In the genomic region with DNA sequence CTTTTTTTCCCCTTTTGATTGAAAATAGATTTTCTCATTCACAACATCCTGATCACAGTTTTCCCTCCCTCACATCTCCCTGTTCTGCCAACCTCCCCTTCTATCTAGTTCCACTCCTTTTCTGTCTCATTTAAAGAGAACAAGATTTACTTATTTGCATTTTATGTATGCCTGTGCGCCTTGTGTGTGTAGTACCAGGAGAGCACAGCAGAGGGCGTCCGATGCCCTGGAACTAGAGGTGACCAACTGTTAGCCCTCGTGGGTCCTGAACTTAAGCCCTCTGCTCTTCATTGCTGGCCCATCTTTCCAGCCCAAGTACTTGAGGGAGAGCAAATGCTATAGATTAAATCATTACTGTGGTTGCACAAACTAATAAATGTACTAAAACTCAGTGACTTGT, we compare ENCODE assay signal across 13 mouse cellular contexts. TPM values are rescaled to one million over a fixed set of nuclear protein-coding genes. Genes with fewer than 3 reads are reported as not detected.
DNase-seq lines count a peak whose midpoint lies in the region; ATAC-seq and TF ChIP-seq lines count a peak whose summit lies in the region.
"Had no signal": no experiment of that assay in that cellular context is flagged by ENCODE, and none has a peak within 500 bp of the region (broad histone marks: within the 10 kb centered on the region; RNA-seq: fewer than 3 reads in every experiment).

No protein-coding gene starts in this region.

- TF ChIP-seq POLR2A in CH12.LX (IDR thresholded peaks at IDR 0.05; ENCODE audit: low read depth, low read length) (no peak), MEL (IDR thresholded peaks at IDR 0.05; ENCODE audit: control insufficient read depth in 1 of 2, insufficient read depth in 1 of 2, low read depth in 1 of 2, low read length in 2 of 2, poor library complexity in 1 of 2) (no peak)

- peaks cover 0 to 2% of the 10 kb centered on the region in 2 experiments; a peak in 2 of 4 replicates for H3K4me1 ChIP-seq in liver, embryonic 14.5 days (replicated peaks; ENCODE audit: control insufficient read depth in 2 of 2, insufficient read depth in 2 of 2, low read length in 1 of 2)
- H3K4me1 ChIP-seq in liver, embryonic 11.5 days (replicated peaks; ENCODE audit: control insufficient read depth, insufficient read depth, low read length), result peaks cover 6% of the 10 kb centered on the region; the same call in 1 of the 2 replicates
- H3K4me1 ChIP-seq in CH12.LX (ENCODE audit: control insufficient read depth in 1 of 2, insufficient read depth in 2 of 2), result peaks cover 8 to 44% of the 10 kb centered on the region in 2 experiments
- 0 out of 4 replicates have a peak, but pooled peaks cover 0 to 2% of the 10 kb centered on the region in 2 experiments for H3K4me1 ChIP-seq in MEL (ENCODE audit: control insufficient read depth in 1 of 2, insufficient read depth in 2 of 2, low read length in 2 of 2)

- 70% methylated on average over 4 of the region's 4 CpGs for WGBS in liver, embryonic 14.5 days (ENCODE audit: insufficient replicate concordance)
- 66% methylated on average over 4 of the region's 4 CpGs for WGBS in liver, embryonic 11.5 days

- ATAC-seq in liver, embryonic 14.5 days (ENCODE audit: insufficient read depth), result no peak
- ATAC-seq in liver, embryonic 11.5 days (replicated peaks; ENCODE audit: low FRiP score), result no peak

- TF ChIP-seq RAD21 in CH12.LX (IDR thresholded peaks at IDR 0.05; ENCODE audit: low read depth, low read length), result no peak
- no peak for TF ChIP-seq RAD21 in MEL (IDR thresholded peaks at IDR 0.05; ENCODE audit: low read depth, low read length)

- H3K79me2 ChIP-seq in CH12.LX (replicated peaks; ENCODE audit: control insufficient read depth, extremely low read depth, insufficient read depth, poor library complexity, severe bottlenecking) (no peaks in the 10 kb centered on the region), MEL (ENCODE audit: control insufficient read depth, insufficient read depth, low read length, poor library complexity) (no peaks in the 10 kb centered on the region)

- peaks cover 15% of the 10 kb centered on the region for H3K27me3 ChIP-seq in liver, embryonic 14.5 days (ENCODE audit: control insufficient read depth, insufficient read depth, low read length)
- peaks cover 26% of the 10 kb centered on the region for H3K27me3 ChIP-seq in liver, embryonic 11.5 days (replicated peaks; ENCODE audit: control insufficient read depth, insufficient read depth, low read length)
- H3K27me3 ChIP-seq in CH12.LX (replicated peaks) (no peaks in the 10 kb centered on the region), MEL (ENCODE audit: control insufficient read depth in 1 of 2, insufficient read depth in 2 of 2, low read length in 2 of 2) (peaks cover 0 to 3% of the 10 kb centered on the region in 2 experiments; a peak in 2 of 4 replicates)

- H3K4me3 ChIP-seq in liver, embryonic 14.5 days (ENCODE audit: insufficient read depth in 1 of 2, low read depth in 2 of 2, low read length in 2 of 2), result no peak overlapping the region
- no peak overlapping the region for H3K4me3 ChIP-seq in liver, embryonic 11.5 days (ENCODE audit: low read depth, low read length)
- H3K4me3 ChIP-seq in CH12.LX (replicated peaks in 1 of 3; ENCODE audit: low read depth in 2 of 3, low read length in 2 of 3, poor library complexity in 1 of 3), result no peak overlapping the region
- no peak overlapping the region for H3K4me3 ChIP-seq in MEL (ENCODE audit: control insufficient read depth in 1 of 2, insufficient read depth in 1 of 2, low read depth in 2 of 2, low read length in 2 of 2)
- H3K4me3 ChIP-seq: kidney, embryonic 15.5 days; liver, embryonic 13.5 days; megakaryocyte, embryonic 14.5 days; myocyte had no signal

- no peak for DNase-seq in liver, embryonic 14.5 days (ENCODE audit: low read depth in 3 of 3, low spot score in 3 of 3)
- DNase-seq in liver, embryonic 11.5 days (ENCODE audit: low spot score), result no peak
- no peak for DNase-seq in CH12.LX (ENCODE audit: extremely low read depth)
- DNase-seq in MEL (ENCODE audit: low read depth, low spot score), result peak; percentile 54
- peak; percentile 60 for DNase-seq in induced T-regulatory cell, adult 2 months (ENCODE audit: low read depth)
- no peak for DNase-seq in cerebellum, adult 11 months
- DNase-seq in urinary bladder, adult 2 months (ENCODE audit: low spot score), result no peak
- DNase-seq: embryo, embryonic 11 days; liver, embryonic 13.5 days had no signal

- no peak overlapping the region for H3K4me2 ChIP-seq in liver, embryonic 14.5 days (ENCODE audit: low read depth)
- no peak overlapping the region for H3K4me2 ChIP-seq in liver, embryonic 11.5 days
- no peak overlapping the region for H3K4me2 ChIP-seq in CH12.LX (ENCODE audit: insufficient read depth, low read depth, poor library complexity, severe bottlenecking)
- H3K4me2 ChIP-seq: heart, embryonic 11.5 days; kidney, embryonic 15.5 days; liver, embryonic 13.5 days had no signal

- dilution Hi-C loops in CH12.LX (cut with MboI; ENCODE audit: extremely low pct_ligation_motif_present, extremely low pct_unique_long_range_greater_than_20kb, low sequenced_read_pairs), result no loop called here

- TF ChIP-seq EP300 in liver, embryonic 14.5 days (IDR thresholded peaks at IDR 0.05; ENCODE audit: low read depth), result no peak
- TF ChIP-seq EP300 in CH12.LX (IDR thresholded peaks at IDR 0.05; ENCODE audit: low read length) (no peak), MEL (IDR thresholded peaks at IDR 0.05; ENCODE audit: low read depth in 1 of 2, low read length in 2 of 2) (no peak)

- in situ Hi-C loops in CH12.LX (cut with MboI; ENCODE audit: low pct_ligation_motif_present, low pct_unique_long_range_greater_than_20kb, low sequenced_read_pairs), result no loop called here

- no peak overlapping the region for H3K27ac ChIP-seq in liver, embryonic 14.5 days
- no peak overlapping the region for H3K27ac ChIP-seq in liver, embryonic 11.5 days (ENCODE audit: low read depth, low read length)
- H3K27ac ChIP-seq in CH12.LX (ENCODE audit: insufficient read depth, low read depth), result no peak overlapping the region
- H3K27ac ChIP-seq in MEL (ENCODE audit: control insufficient read depth, low read depth, low read length), result no peak overlapping the region
- H3K27ac ChIP-seq: kidney, embryonic 15.5 days; liver, embryonic 13.5 days had no signal

- H3K36me3 ChIP-seq in liver, embryonic 14.5 days (replicated peaks; ENCODE audit: control insufficient read depth, insufficient read depth, low read depth), result no peaks in the 10 kb centered on the region
- no peaks in the 10 kb centered on the region for H3K36me3 ChIP-seq in liver, embryonic 11.5 days (ENCODE audit: control insufficient read depth, insufficient read depth, low read length)
- H3K36me3 ChIP-seq in CH12.LX (replicated peaks in 1 of 2; ENCODE audit: control insufficient read depth in 1 of 2, insufficient read depth in 1 of 2, low read length in 1 of 2), result peaks cover 0 to 17% of the 10 kb centered on the region in 2 experiments
- H3K36me3 ChIP-seq in MEL (ENCODE audit: control insufficient read depth in 1 of 2, insufficient read depth in 2 of 2, low read length in 2 of 2), result no peaks in the 10 kb centered on the region
- H3K36me3 ChIP-seq: kidney, embryonic 15.5 days; liver, embryonic 13.5 days had no signal

- H3K9me3 ChIP-seq in liver, embryonic 14.5 days (ENCODE audit: control insufficient read depth, low read length), result no peaks in the 10 kb centered on the region
- H3K9me3 ChIP-seq in liver, embryonic 11.5 days (ENCODE audit: control insufficient read depth, low read length), result no peaks in the 10 kb centered on the region
- H3K9me3 ChIP-seq in CH12.LX (replicated peaks; ENCODE audit: low read length), result peaks cover 8% of the 10 kb centered on the region
- no peaks in the 10 kb centered on the region for H3K9me3 ChIP-seq in MEL (replicated peaks; ENCODE audit: insufficient read depth, low read length)
- H3K9me3 ChIP-seq: kidney, embryonic 15.5 days; liver, embryonic 13.5 days had no signal

- no peak overlapping the region for H3K9ac ChIP-seq in liver, embryonic 14.5 days (replicated peaks)
- H3K9ac ChIP-seq in liver, embryonic 11.5 days (ENCODE audit: low read depth, low read length), result no peak overlapping the region
- H3K9ac ChIP-seq in CH12.LX (ENCODE audit: insufficient read depth, low read depth) (no peak overlapping the region), MEL (ENCODE audit: control insufficient read depth, low read depth, low read length, poor library complexity, severe bottlenecking) (no peak overlapping the region)
- H3K9ac ChIP-seq: kidney, embryonic 15.5 days; liver, embryonic 13.5 days had no signal

- peak; percentile 60 for TF ChIP-seq CTCF in liver, embryonic 14.5 days (IDR thresholded peaks at IDR 0.05; ENCODE audit: low read depth)
- TF ChIP-seq CTCF in CH12.LX (conservative IDR thresholded peaks at IDR 0.05 in 1 of 2, IDR thresholded peaks at IDR 0.05 in 1 of 2; ENCODE audit: low read depth in 2 of 2, low read length in 2 of 2), result peak; percentile 40 to 52; a peak in 3 of 4 replicates
- TF ChIP-seq CTCF in MEL (IDR thresholded peaks at IDR 0.05 in 2 of 3, conservative IDR thresholded peaks at IDR 0.05 in 1 of 3; ENCODE audit: control insufficient read depth in 1 of 3, insufficient read depth in 1 of 3, low read depth in 2 of 3, low read length in 3 of 3, poor library complexity in 1 of 3, severe bottlenecking in 1 of 3), result peak; percentile 38 to 58 (median 44)

RNA-seq across cellular contexts. Expression of a gene that starts 1.8 kb away (rescaled TPM):
- 0.25 and 0.31 TPM in 2 replicates for polyA plus RNA-seq in liver, embryonic 14.5 days (2012; rRNA removed)
- 0.05 and 0.08 TPM in 2 replicates for polyA plus RNA-seq in liver, embryonic 14.5 days (2014; fragmentation: Nextera tagmentation; extraction: Ambion mirVana)
- 0.29 and 0.31 TPM in 2 replicates for polyA plus RNA-seq in liver, embryonic 11.5 days (2014; fragmentation: Nextera tagmentation; extraction: Ambion mirVana)
- 1.3 and 2.8 TPM in 2 replicates for total RNA-seq in CH12.LX (2012; rRNA removed)
- total RNA-seq in CH12.LX (2014; rRNA removed), result 2.3 and 2.6 TPM in 2 replicates
- polyA plus RNA-seq in CH12.LX (2012; ENCODE audit: insufficient read length, low read depth), result 3.1 and 3.5 TPM in 2 replicates
- 0.19 and 0.20 TPM in 2 replicates for total RNA-seq in MEL (2012; rRNA removed)
- under 1 TPM in 1 of 2 experiments, not detected in 1; 0.88 TPM for polyA plus RNA-seq in MEL (2012; ENCODE audit: insufficient read depth in 1 of 2, insufficient read length in 2 of 2, low read depth in 1 of 2, low replicate concordance in 2 of 2, missing spikeins in 1 of 2)
- 1.7 and 2.0 TPM in 2 replicates for polyA plus RNA-seq in urinary bladder, adult 2 months (2012; rRNA removed)

RNA-seq across cellular contexts. Expression of a gene that starts 33.7 kb away (rescaled TPM):
- polyA plus RNA-seq in liver, embryonic 14.5 days (2012; rRNA removed), result 0.08 and 0.19 TPM in 2 replicates
- polyA plus RNA-seq in liver, embryonic 14.5 days (2014; fragmentation: Nextera tagmentation; extraction: Ambion mirVana), result 0.18 and 0.43 TPM in 2 replicates
- polyA plus RNA-seq in liver, embryonic 11.5 days (2014; fragmentation: Nextera tagmentation; extraction: Ambion mirVana), result 0.14 and 0.48 TPM in 2 replicates
- total RNA-seq in CH12.LX (2012; rRNA removed) (0.38 and 1.4 TPM in 2 replicates), CH12.LX (2014; rRNA removed) (0.70 and 0.81 TPM in 2 replicates), MEL (2012; rRNA removed) (0.58 and 0.65 TPM in 2 replicates)
- polyA plus RNA-seq in CH12.LX (2012; ENCODE audit: insufficient read length, low read depth) (1.1 and 1.5 TPM in 2 replicates), MEL (2012; ENCODE audit: insufficient read depth in 1 of 2, insufficient read length in 2 of 2, low read depth in 1 of 2, low replicate concordance in 2 of 2, missing spikeins in 1 of 2) (1 to 10 TPM in 1 of 2 experiments, not detected in 1; 4.9 TPM)
- polyA plus RNA-seq in urinary bladder, adult 2 months (2012; rRNA removed), result 0.18 and 0.28 TPM in 2 replicates

Comparison
In these comparisons a context has a peak if more than half of its experiments do, and no peak if none do; other contexts are left out.
1. DNase-seq: peak in MEL (single experiment) and induced T-regulatory cell, adult 2 months (single experiment); none in liver, embryonic 14.5 days (0 of 3), liver, embryonic 11.5 days (single experiment), CH12.LX (single experiment), cerebellum, adult 11 months (single experiment) and urinary bladder, adult 2 months (single experiment).
2. Peak in every context shown above with its lines, with median percentiles within 50 percentile points of each other: CTCF ChIP-seq.